Mouse (Mus musculus): ENCODE measurements at regions not wholly inside any gene's neighbourhood (a gene's known extent, or its start where the extent isn't known, plus 50 kb on each side); places are given as distances from the start of the nearest gene placed in this dataset.
"Not testable (repeated sequence)": the region's sequence is repeated elsewhere in the genome, so short reads cannot be mapped to it uniquely, and the experiment has no call there.

GRCm38 (mm10) chr5:64697466-64697865, 105.7 kb upstream of the Klf3 start:
- no peak for DNase-seq (ENCODE audit: low spot score)

- DNase-seq (ENCODE audit: low spot score): no peak
Observed at GRCm38 (mm10) chr5:64698458-64699116, 104.6 kb upstream of the Klf3 start.

GRCm38 (mm10) chr5:64700030-64700429, 103.2 kb upstream of the Klf3 start:
- no peak for DNase-seq (ENCODE audit: low spot score)

- DNase-seq (ENCODE audit: low spot score): no peak
Observed at GRCm38 (mm10) chr5:64701219-64701779, 101.9 kb upstream of the Klf3 start.

GRCm38 (mm10) chr5:64701780-64702231, 101.4 kb upstream of the Klf3 start:
- peak; percentile 66 for DNase-seq (ENCODE audit: low spot score)

GRCm38 (mm10) chr5:64702404-64702803, 100.8 kb upstream of the Klf3 start:
- not testable (repeated sequence) for DNase-seq (ENCODE audit: low spot score)

GRCm38 (mm10) chr5:64703091-64703872, 99.9 kb upstream of the Klf3 start:
- DNase-seq (ENCODE audit: low spot score): peak; percentile 51

GRCm38 (mm10) chr5:64704144-64704543, 99.0 kb upstream of the Klf3 start:
- no peak for DNase-seq (ENCODE audit: low spot score)

GRCm38 (mm10) chr5:64706586-64706985, 96.6 kb upstream of the Klf3 start:
- DNase-seq (ENCODE audit: low spot score): no peak

GRCm38 (mm10) chr5:64709146-64709545, 94.0 kb upstream of the Klf3 start:
- no peak for DNase-seq (ENCODE audit: low spot score)

GRCm38 (mm10) chr5:64710236-64710635, 93.0 kb upstream of the Klf3 start:
- no peak for DNase-seq (ENCODE audit: low spot score)

GRCm38 (mm10) chr5:64710968-64711367, 92.2 kb upstream of the Klf3 start:
- DNase-seq (ENCODE audit: low spot score): no peak

- DNase-seq (ENCODE audit: low spot score): no peak
Observed at GRCm38 (mm10) chr5:64714221-64714653, 89.0 kb upstream of the Klf3 start.

GRCm38 (mm10) chr5:64714710-64715109, 88.5 kb upstream of the Klf3 start:
- no peak for DNase-seq (ENCODE audit: low spot score)

- DNase-seq (ENCODE audit: low spot score): no peak
Observed at GRCm38 (mm10) chr5:64716551-64716950, 86.6 kb upstream of the Klf3 start.

- no peak for DNase-seq (ENCODE audit: low spot score)
Observed at GRCm38 (mm10) chr5:64722211-64722610, 81.0 kb upstream of the Klf3 start.

GRCm38 (mm10) chr5:64727847-64728246, 75.3 kb upstream of the Klf3 start:
- DNase-seq (ENCODE audit: low spot score): no peak

- no peak for DNase-seq (ENCODE audit: low spot score)
Observed at GRCm38 (mm10) chr5:64732356-64732755, 70.8 kb upstream of the Klf3 start.

- no peak for DNase-seq (ENCODE audit: low spot score)
Observed at GRCm38 (mm10) chr5:64736985-64737384, 66.2 kb upstream of the Klf3 start.

- DNase-seq (ENCODE audit: low spot score): no peak
Observed at GRCm38 (mm10) chr5:64738096-64738780, 65.0 kb upstream of the Klf3 start.

GRCm38 (mm10) chr5:64738781-64739310, 64.3 kb upstream of the Klf3 start:
- no peak for DNase-seq (ENCODE audit: low spot score)
